Mouse (Mus musculus): ENCODE data around the gene Rps25.

DNA sequence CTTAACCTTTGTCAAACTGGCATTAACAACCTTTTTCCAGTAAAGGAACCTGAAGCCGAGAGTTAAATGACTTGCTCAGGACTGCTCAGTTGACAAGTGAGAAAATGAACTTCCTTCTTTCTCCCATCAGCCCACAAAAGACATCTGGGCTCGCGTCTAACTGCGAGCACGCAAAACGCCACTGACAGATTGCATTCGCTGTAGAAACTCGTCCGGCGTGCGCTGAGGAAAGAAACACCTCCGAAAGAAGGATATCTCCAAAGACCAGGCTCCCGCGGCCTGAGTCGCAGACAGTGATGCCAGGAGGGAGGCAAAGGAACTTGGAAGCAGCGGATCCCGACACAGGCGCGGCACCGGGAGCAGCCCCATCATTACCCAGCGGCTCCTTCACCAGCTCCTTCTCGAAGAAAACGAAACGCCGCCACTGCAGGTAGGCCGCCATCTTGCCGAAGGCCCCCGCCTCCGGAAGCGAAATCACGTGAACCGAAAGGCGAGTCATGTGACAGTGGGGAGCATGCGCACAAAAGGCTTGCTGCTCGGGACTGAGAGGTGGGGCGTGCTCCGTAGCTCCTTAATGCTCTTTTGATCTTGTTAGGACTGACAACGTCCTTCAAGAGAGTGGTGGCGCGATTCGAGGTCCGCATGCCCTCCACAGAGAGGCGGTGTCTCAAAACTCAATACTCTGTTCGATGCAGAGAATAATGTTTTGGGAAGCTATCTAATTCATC is 45.6 kb upstream of the Rps25 start, which contains the start of gene Vps11:
- no peak for TF ChIP-seq CTCF (IDR thresholded peaks at IDR 0.05; ENCODE audit: low read depth, low read length)
- 0 out of 2 replicates have a peak, but pooled peaks have one; percentile 40 for TF ChIP-seq POLR2A (IDR thresholded peaks at IDR 0.05; ENCODE audit: borderline replicate concordance, low read depth, low read length)
